24 mouse cellular contexts compared by ENCODE assay signal in the genomic region with DNA sequence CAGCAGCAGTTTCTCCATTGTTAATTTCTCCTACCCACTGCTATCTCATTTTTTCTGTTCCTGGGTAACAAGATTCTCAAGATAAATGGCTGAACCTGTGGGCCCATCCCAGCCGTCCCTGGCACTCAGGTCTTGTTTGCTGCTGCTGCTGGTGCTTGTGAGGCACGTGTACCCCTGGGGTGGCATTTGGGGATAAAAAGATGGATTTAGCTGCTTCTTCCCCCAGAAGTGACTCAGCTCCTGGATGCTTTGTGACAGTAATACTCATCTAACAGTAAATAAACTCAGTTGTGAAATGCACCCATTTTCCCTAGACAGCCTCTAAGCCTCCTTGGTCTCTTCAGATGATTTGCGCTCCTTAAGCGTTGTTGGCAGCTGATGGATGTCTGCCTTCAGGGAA. TPM values are rescaled to one million over a fixed set of nuclear protein-coding genes. Genes with fewer than 3 reads are reported as not detected.
"Had no signal": no experiment of that assay in that cellular context is flagged by ENCODE, and none has a peak within 500 bp of the region (broad histone marks: within the 10 kb centered on the region; RNA-seq: fewer than 3 reads in every experiment).

No protein-coding gene starts in this region.

- H3K36me3 ChIP-seq: midbrain, embryonic 10.5 days; midbrain, embryonic 12.5 days; neural tube, embryonic 13.5 days; neural tube, embryonic 15.5 days had no signal

- H3K9me3 ChIP-seq: midbrain, embryonic 10.5 days; midbrain, embryonic 12.5 days; neural tube, embryonic 13.5 days; neural tube, embryonic 15.5 days had no signal

- H3K27me3 ChIP-seq: midbrain, embryonic 12.5 days; neural tube, embryonic 13.5 days; neural tube, embryonic 15.5 days had no signal

- H3K4me1 ChIP-seq: midbrain, embryonic 10.5 days; neural tube, embryonic 13.5 days; neural tube, embryonic 15.5 days had no signal

- H3K4me2 ChIP-seq: lung, embryonic 14.5 days; midbrain, embryonic 12.5 days; neural tube, embryonic 13.5 days; neural tube, embryonic 15.5 days had no signal

- H3K4me3 ChIP-seq: midbrain, embryonic 10.5 days; midbrain, embryonic 12.5 days; myocyte; neural tube, embryonic 13.5 days; neural tube, embryonic 15.5 days had no signal

- H3K27ac ChIP-seq: midbrain, embryonic 10.5 days; midbrain, embryonic 12.5 days; neural tube, embryonic 13.5 days; neural tube, embryonic 15.5 days had no signal

- ATAC-seq: midbrain, embryonic 16.5 days had no signal

- H3K9ac ChIP-seq: lung, embryonic 14.5 days; midbrain, embryonic 12.5 days; neural tube, embryonic 13.5 days; neural tube, embryonic 15.5 days had no signal

- DNase-seq: lung, adult 18-20 months; lung, embryonic 14.5 days; lung, postnatal 10 days; lung, postnatal 4 days; midbrain, embryonic 14.5 days; retina, postnatal 1 day; right cerebral cortex, adult 18-20 months; right cerebral cortex, postnatal 25 days; right cerebral cortex, postnatal 4 days; spleen, adult 18-20 months; thymus, adult 2 months; thymus, postnatal 25 days; thymus, postnatal 4 days had no signal

RNA-seq across cellular contexts. Expression of a gene that starts 46.4 kb away (rescaled TPM):
- polyA plus RNA-seq: lung, embryonic 14.5 days; lung, embryonic 16.5 days; myocyte; neural tube, embryonic 11.5 days; small intestine, adult 2 months; stomach, embryonic 14.5 days; thymus, adult 2 months; urinary bladder, adult 2 months had no signal
